Mouse (Mus musculus): ENCODE measurements around the gene Top2a.

Gene Top2a

GRCm38 (mm10) chr11:99023500-99024467, at the start of gene Top2a:
TSS of gene Top2a (minus strand) at chr11:99024189.
- in situ Hi-C loops (cut with MboI), result no loop called here

- in situ Hi-C loops (cut with MboI), result no loop called here
Measured at GRCm38 (mm10) chr11:99073781-99074180, 49.8 kb upstream of the Top2a start.

- in situ Hi-C loops (cut with MboI), result no loop called here
Measured at GRCm38 (mm10) chr11:99071866-99072265, 47.9 kb upstream of the Top2a start.

- in situ Hi-C loops (cut with MboI), result no loop called here
Measured at GRCm38 (mm10) chr11:99068455-99068854, 44.5 kb upstream of the Top2a start.

- in situ Hi-C loops (cut with MboI), result no loop called here
Measured at GRCm38 (mm10) chr11:99067591-99067990, 43.6 kb upstream of the Top2a start.

GRCm38 (mm10) chr11:99065979-99066378, 42.0 kb upstream of the Top2a start:
- in situ Hi-C loops (cut with MboI), result no loop called here

GRCm38 (mm10) chr11:99065353-99065752, 41.4 kb upstream of the Top2a start:
- in situ Hi-C loops (cut with MboI), result no loop called here

- in situ Hi-C loops (cut with MboI), result no loop called here
Measured at GRCm38 (mm10) chr11:99063406-99064131, 39.6 kb upstream of the Top2a start.

GRCm38 (mm10) chr11:99062661-99063060, 38.7 kb upstream of the Top2a start:
- in situ Hi-C loops (cut with MboI), result no loop called here

- in situ Hi-C loops (cut with MboI), result no loop called here
Measured at GRCm38 (mm10) chr11:99060435-99060834, 36.4 kb upstream of the Top2a start.

GRCm38 (mm10) chr11:99055571-99056452, 31.8 kb upstream of the Top2a start:
- in situ Hi-C loops (cut with MboI), result no loop called here

GRCm38 (mm10) chr11:99055143-99055542, 31.2 kb upstream of the Top2a start:
- in situ Hi-C loops (cut with MboI), result no loop called here

- in situ Hi-C loops (cut with MboI), result no loop called here
Measured at GRCm38 (mm10) chr11:99047643-99048042, 23.7 kb upstream of the Top2a start.

GRCm38 (mm10) chr11:99047120-99047519, 23.1 kb upstream of the Top2a start:
- in situ Hi-C loops (cut with MboI), result no loop called here

- in situ Hi-C loops (cut with MboI), result no loop called here
Measured at GRCm38 (mm10) chr11:99045159-99045889, 21.3 kb upstream of the Top2a start.

GRCm38 (mm10) chr11:99044306-99044705, 20.3 kb upstream of the Top2a start:
- in situ Hi-C loops (cut with MboI), result no loop called here

- in situ Hi-C loops (cut with MboI), result no loop called here
Measured at GRCm38 (mm10) chr11:99043632-99044031, 19.6 kb upstream of the Top2a start.

- in situ Hi-C loops (cut with MboI), result no loop called here
Measured at GRCm38 (mm10) chr11:99042834-99043431, 18.9 kb upstream of the Top2a start.

GRCm38 (mm10) chr11:99041841-99042780, 18.1 kb upstream of the Top2a start:
- in situ Hi-C loops (cut with MboI), result no loop called here

Data from mature B cell (primary cell).